Mouse (Mus musculus): ENCODE measurements around the gene Prl2a1. TPM values are rescaled to one million over a fixed set of nuclear protein-coding genes. Genes with fewer than 3 reads are reported as not detected.
"Not testable (repeated sequence)": the region's sequence is repeated elsewhere in the genome, so short reads cannot be mapped to it uniquely, and the experiment has no call there.

Prl2a1 gene
- not detected for total RNA-seq (2022)

- no peak for DNase-seq (ENCODE audit: low spot score in 2 of 2)
These were observed at the start of gene Prl2a1 for GRCm38 (mm10) chr13:27801354-27801753. Prl2a1 (plus strand) TSS chr13:27801654.

DNA sequence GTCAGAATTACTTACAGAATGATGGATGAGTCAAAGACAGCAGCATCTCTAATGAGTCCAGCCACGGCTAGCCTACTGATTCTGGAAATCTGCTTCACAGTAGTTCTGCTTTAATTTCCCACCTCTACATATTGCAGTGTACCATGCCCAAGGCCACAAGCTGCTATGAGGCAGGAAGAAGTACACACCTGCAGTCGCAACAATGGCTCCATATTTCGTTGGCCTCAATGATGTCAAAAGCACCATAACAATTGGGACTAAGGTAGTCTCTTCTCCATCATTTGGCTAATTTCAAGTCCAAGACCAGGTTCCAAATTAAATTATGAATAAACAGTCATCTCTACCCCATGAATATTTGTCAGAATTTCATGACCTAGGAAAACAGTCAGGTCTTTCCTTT, 20.8 kb upstream of the Prl2a1 start, which contains the start of gene Prl7c1:
Gene Prl7c1, minus strand, starts transcription at position 101 of the 400 bp plus-strand sequence.
- DNase-seq (ENCODE audit: low spot score in 2 of 2), result not testable (repeated sequence)

DNA sequence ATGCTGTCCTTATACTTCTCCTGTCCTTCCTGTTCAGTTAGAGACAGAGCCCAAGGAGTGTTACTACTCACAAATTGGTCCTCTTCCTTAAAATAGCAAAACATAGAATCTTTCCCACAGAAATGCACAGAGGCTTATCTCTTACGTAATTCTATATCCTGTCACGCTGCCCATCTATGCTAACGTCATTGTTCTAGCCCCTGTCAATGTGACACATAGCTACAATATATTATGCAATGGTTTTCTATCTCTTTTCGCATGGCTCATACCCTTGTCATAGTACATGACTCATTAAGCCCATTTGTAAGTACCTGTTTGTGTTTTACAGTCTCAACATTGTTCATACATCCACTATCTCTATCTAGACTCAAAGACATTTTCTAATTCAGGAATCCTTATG, 2.2 kb upstream of the Prl2a1 start:
- DNase-seq (ENCODE audit: low spot score in 2 of 2), result no peak

- no peak for DNase-seq (ENCODE audit: low spot score in 2 of 2)
These were observed 1.3 kb downstream of the Prl2a1 start for GRCm38 (mm10) chr13:27802765-27803164.

DNA sequence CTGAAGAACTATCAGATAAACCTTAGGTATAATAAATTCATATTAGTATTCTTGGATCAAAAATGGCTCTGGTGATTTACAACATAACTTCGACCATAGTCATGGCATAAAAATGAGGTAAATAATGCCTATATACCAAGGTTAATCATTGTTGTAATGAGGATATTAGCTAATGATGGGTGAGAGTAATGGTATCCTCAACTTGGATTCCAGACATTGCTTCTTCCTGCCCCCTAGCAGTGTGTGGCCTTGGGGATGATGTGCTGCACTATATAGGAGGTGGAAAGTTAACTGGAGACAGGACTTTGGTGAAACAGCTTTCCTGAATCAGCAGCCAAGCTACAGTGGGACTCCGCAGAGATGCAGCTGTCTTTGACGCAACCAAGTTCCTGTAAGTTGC, 47.6 kb downstream of the Prl2a1 start, which contains the start of gene Prl2c1:
Gene Prl2c1, plus strand, starts transcription at position 301 of the 400 bp plus-strand sequence.
- no peak for DNase-seq (ENCODE audit: low spot score in 2 of 2)

Other genes starting within 250 kb of the Prl2a1 start
- gene Prl8a9, start 237.0 kb upstream of the Prl2a1 start, total RNA-seq (2022), result not detected
- not detected for gene Prl8a1, start 219.5 kb upstream of the Prl2a1 start, total RNA-seq (2022)
- gene Prl7b1, start 191.1 kb upstream of the Prl2a1 start, total RNA-seq (2022), result not detected
- not detected for gene Prl7a1, start 159.2 kb upstream of the Prl2a1 start, total RNA-seq (2022)
- gene Prl7a2, start 133.6 kb upstream of the Prl2a1 start, total RNA-seq (2022), result not detected
- gene Prl7d1, start 84.9 kb upstream of the Prl2a1 start, total RNA-seq (2022), result not detected
- not detected for gene Prl7c1, start 20.9 kb upstream of the Prl2a1 start, total RNA-seq (2022)
- gene Prl2c1, start 47.7 kb downstream of the Prl2a1 start, total RNA-seq (2022), result not detected
- gene Prl4a1, start 214.6 kb downstream of the Prl2a1 start, total RNA-seq (2022), result not detected

Measured in left cerebral cortex, adult 8-10 months (tissue).